Mouse (Mus musculus) layer of hippocampus, adult 9-10 months (tissue): ENCODE results near the gene Mtap.

Source experiments
- DNase-seq: peaks from one replicate; pipeline ENCODE4 v3.0.0; 2022; ENCODE audit warnings: low spot score

Mtap gene

DNA sequence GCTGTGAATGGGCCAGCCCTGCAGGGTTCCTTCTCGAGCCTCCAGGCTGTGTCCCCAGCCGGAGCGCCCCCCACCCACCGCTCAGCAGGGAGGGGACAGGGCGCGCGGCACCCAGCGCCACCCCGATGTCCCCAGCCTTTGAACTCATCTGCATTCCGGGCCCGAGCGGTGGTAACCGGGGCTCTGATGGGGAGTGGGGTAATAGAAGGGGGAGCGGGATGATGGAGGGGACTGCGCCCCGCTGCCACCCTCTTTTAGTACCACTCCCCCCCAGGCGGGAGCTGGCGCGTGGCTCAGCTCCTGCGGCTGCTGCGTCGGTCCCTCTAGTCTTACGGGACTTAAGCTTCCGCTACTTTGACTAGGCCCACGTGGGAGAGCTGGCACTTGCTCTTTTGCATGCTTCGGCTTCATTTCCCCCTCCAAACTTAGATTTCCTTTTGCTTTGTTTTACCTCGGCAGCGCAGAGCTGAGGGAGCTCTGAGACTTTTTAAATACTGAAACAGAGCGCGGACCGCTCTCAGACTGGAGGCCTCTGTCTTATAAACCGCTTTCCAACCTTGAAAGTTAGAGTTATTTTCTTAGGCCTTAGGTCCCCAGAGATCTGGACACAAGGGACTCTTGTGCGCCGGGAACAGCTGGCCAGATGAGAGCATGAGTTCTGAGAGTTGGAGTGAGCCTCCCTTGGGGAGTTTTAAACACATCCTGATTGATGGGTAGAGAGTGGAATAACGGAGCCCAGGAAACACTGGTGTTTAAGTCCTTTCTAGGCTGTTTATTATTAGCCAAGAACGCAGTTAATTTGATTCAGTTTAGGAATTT lies 829 bp downstream of the Mtap start:
- DNase-seq = no peak

DNA sequence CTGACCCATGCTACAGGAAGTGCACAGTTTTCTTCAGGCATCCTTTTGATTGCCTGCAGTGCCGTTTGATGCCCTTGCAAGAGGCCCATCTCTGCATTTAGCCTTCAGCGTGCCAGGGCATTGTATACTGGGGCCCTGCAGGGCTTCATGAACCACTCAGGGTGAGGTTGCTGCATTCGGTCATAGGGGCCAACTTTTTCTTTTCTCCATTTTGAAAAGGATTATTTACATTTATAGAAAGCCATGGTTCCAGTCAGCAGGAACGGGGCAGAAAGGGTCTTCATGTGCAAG lies 1.4 kb downstream of the Mtap start:
- DNase-seq = no peak

DNA sequence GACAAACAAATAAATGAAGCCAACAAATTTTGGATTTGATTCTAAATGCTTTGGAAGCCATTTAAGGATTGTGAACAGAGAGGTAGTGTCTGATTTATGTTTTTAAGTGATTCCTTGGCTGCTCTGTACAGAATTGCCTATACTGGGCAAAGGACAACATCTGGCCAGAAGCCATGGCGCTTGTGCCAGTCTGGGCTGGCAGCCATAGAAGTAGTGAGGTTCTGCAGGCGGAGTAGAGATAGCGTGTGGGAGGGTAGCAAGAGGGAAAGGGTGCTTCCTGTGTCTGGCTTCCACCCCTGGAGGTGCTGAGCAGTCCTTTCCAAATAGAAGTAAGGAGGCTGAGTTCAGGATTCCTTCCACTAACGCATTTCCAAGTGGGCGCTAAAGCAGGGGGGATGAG lies 3.9 kb downstream of the Mtap start:
- no peak for DNase-seq

GRCm38 (mm10) chr4:89145409-89145808 lies 8.5 kb downstream of the Mtap start:
- DNase-seq = peak; percentile 24

DNA sequence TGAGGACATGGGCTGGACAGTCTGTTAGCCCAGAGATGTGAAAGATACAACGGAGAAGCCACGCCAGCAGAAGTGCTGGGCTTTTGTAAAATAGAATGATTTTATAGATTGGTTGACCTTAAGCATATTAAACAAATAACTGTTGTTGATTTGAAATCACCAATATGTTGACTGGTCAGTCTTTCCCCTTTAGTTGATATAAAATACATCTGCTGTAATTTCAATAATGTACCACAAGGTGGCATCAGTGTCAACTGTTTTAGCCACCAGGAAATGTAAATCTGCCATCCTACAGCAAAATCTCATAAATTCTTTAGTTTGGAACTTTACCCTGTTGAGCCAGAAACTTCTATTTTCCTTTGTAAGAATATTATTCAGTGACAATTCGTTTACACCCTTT lies 9.4 kb downstream of the Mtap start:
- DNase-seq = peak; percentile 43

- DNase-seq = no peak
Measured at GRCm38 (mm10) chr4:89149261-89149660, 12.3 kb downstream of the Mtap start.

- DNase-seq = no peak
Measured at GRCm38 (mm10) chr4:89161389-89161788, 24.5 kb downstream of the Mtap start.

DNA sequence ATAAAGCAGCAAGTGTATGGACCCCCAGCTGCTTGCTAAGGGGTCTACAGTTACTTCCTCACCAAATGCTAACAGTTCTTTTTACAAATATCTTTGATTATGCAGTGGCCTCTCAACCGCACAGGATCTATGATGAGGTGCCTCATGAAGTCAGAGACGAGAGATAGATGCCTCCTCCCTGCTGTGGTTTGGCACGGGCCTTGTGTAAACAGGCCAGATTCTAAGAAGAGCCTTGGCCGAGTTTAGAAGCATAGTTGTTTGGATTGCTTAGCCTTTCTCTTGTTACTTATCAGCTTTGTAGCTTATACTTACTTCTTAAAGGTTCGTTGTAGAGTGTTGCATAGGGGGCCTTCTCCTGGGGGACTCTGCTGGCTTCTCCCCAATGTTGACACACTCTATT lies 25.6 kb downstream of the Mtap start:
- no peak for DNase-seq

DNA sequence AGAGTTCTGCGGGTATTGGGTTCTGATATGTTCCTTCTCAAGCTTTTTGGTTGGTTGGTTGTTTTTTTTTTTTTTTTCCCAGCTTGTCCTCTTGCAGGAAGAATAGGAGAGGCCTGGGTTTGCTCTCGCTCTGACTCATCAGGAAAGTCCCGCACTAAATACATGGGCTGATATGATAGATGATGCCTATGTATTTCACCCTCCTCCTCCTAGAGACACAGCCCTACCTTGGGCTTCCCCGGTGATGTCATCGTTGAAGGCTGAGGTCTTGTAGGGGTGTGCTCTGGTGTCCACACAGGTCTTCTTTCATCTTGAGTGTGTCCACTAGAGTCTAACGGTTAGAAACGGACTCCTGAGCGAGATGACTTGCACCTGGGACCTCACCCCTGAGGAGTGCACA lies 26.7 kb downstream of the Mtap start:
- no peak for DNase-seq

DNA sequence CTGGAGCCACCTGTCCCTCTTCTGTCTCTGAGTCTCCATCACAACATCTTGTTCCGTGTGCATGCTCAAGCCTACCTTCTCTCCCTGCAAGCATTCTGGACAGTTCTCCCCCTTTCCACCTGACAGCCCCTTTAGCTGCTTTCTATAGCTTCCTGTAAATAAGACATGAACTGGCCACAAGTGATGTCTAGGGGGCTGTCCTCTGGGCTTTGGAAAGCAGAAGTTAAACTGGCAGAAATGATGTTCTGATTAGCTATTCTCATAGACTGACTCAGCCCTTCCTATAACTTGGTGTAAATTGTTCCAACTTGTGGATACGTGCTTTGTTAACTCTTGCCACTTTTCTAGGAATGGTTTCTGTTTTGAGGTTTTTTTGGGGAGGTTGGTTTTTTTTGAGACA lies 27.8 kb downstream of the Mtap start:
- DNase-seq = no peak

GRCm38 (mm10) chr4:89168877-89169276 lies 32.0 kb downstream of the Mtap start:
- DNase-seq = no peak

- no peak for DNase-seq
Measured at GRCm38 (mm10) chr4:89169739-89170138, 32.8 kb downstream of the Mtap start.

GRCm38 (mm10) chr4:89170931-89171330 lies 34.0 kb downstream of the Mtap start:
- DNase-seq = no peak

- no peak for DNase-seq
Measured at GRCm38 (mm10) chr4:89172873-89173605, 36.1 kb downstream of the Mtap start.

- DNase-seq = no peak
Measured at GRCm38 (mm10) chr4:89177514-89178307, 40.8 kb downstream of the Mtap start.

DNA sequence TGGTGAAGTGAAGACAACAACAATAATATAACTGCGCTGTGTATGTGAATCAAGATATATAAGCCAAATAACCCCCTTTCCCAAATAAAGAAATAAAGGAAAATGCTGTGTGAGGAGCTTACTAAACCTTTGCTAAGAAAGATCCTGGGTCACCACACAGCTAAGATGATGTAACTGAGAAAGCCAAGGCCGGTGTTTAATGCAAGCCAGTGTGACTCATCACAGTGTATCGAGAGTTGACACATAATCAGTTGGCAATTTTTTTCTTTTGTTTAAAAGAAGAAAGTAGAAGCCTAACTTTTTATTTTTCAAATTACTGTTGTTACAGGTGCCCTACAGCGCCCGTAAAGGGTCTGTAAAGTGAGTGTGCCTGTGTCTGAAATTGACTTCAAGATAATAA lies 43.2 kb downstream of the Mtap start:
- DNase-seq = no peak

DNA sequence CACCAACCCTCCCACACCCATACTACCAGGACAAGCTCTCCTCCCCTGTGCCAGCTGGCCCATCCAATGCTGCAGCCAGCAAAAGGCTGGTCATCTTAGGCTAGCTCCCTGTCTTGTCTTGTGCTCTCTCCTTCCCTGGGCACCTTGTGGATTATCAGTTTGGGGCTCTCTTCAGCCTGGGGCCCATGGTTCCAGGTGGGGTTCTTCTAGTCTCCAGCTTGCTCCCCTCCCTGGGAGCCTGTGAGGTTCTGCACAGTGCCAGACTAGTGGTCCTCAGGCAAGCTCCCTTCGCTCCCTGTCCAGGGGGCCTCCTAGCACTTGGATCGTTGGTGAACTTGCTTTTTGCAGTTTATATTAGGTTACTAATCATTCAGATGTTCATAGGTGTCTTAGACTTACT lies 44.7 kb downstream of the Mtap start:
- no peak for DNase-seq

GRCm38 (mm10) chr4:89182486-89182885 lies 45.6 kb downstream of the Mtap start:
- DNase-seq = no peak

GRCm38 (mm10) chr4:89195481-89195880 lies 58.6 kb downstream of the Mtap start:
- DNase-seq = no peak

DNA sequence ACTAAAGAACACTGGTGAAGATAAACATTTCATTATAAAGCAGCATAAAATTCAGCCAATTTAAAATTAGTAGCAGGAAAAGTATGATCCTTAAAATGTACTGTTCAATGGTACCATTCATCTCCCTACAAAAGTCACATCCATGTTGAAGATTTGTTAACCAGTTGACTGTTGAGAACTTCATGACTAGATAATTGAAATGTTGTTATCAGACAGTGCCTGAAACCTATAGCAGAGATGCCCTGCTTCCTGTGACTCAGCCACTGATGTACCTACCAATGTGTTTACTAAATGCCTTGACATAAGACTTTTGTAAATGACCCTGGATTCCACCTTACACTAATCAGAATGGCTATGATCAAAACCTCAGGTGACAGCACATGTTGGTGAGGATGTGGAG lies 60.2 kb downstream of the Mtap start:
- no peak for DNase-seq

DNA sequence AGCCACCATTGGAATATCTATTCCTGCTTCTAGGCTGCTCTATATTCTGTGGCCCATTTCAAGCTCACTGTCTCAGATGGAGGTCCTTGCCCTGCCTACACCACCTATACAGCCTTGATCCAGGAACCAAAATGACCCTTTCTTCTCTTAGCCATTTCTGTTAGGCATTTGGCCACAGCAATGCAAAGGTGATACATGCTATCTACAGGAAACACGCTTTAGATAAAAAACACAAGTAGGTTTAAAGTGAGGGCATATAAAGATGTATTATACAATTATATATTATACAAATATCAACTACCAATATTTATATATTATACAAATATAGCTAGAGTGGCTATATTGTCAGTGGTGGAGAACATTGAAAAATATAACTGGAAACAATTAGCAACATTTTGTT lies 63.9 kb downstream of the Mtap start:
- DNase-seq = no peak

- no peak for DNase-seq
Measured at GRCm38 (mm10) chr4:89209310-89209709, 72.4 kb downstream of the Mtap start.

- DNase-seq = no peak
Measured at GRCm38 (mm10) chr4:89210314-89210713, 73.4 kb downstream of the Mtap start.
